Mouse (Mus musculus): ENCODE measurements around the gene Ppfia4. TPM values are rescaled to one million over a fixed set of nuclear protein-coding genes. Genes with fewer than 3 reads are reported as not detected.
A peak's percentile ranks its signal among the peaks of the same experiment; 100 is the strongest.

The Ppfia4 gene
- total RNA-seq, 1 experiment, result 14.1 TPM

GRCm38 (mm10) chr1:134347791-134348190 is 15.1 kb upstream of the Ppfia4 start:
- in situ Hi-C loops (cut with MboI; ENCODE audit: low sequenced_read_pairs in 2 of 2, unreplicated experiment in 2 of 2), result no loop called here
- no peak for TF ChIP-seq ZC3H11A (IDR thresholded peaks at IDR 0.05; ENCODE audit: borderline replicate concordance, low read depth, low read length)
- TF ChIP-seq MAFK (IDR thresholded peaks at IDR 0.05; ENCODE audit: insufficient read depth, low read depth, low read length), result no peak
- TF ChIP-seq HCFC1 (IDR thresholded peaks at IDR 0.05; ENCODE audit: borderline replicate concordance, insufficient read depth, low read length), result no peak
- no peak for TF ChIP-seq CHD2 (IDR thresholded peaks at IDR 0.05; ENCODE audit: low read depth, low read length)
- TF ChIP-seq ZNF384 (IDR thresholded peaks at IDR 0.05; ENCODE audit: low read depth, low read length), result no peak
- Histone ChIP-seq H3K36me3 (ENCODE audit: control insufficient read depth, insufficient read depth, low read length, poor library complexity, severe bottlenecking) (peaks cover 15% of the 10 kb centered on the region), H3K9ac (ENCODE audit: insufficient read depth, low read depth, low read length, poor library complexity, severe bottlenecking) (no peak overlapping the region), H3K4me1 (ENCODE audit: control insufficient read depth in 2 of 2, insufficient read depth in 2 of 2, low read length in 2 of 2, poor library complexity in 1 of 2) (peaks cover 0 to 5% of the 10 kb centered on the region in 2 experiments; a peak in 1 of 4 replicates), H3K4me3 (ENCODE audit: insufficient read depth in 1 of 2, low read depth in 1 of 2, low read length in 2 of 2, poor library complexity in 1 of 2, severe bottlenecking in 1 of 2) (no peak overlapping the region), H3K9me3 (ENCODE audit: control insufficient read depth, insufficient read depth, low read depth, low read length) (no peaks in the 10 kb centered on the region), H3K27ac (ENCODE audit: insufficient read depth, low read depth, low read length, poor library complexity, severe bottlenecking) (no peak overlapping the region)
- no peak for DNase-seq (ENCODE audit: low read depth, low spot score)

- peaks cover 0 to 5% of the 10 kb centered on the region in 2 experiments; a peak in 1 of 4 replicates for H3K4me1 ChIP-seq (ENCODE audit: control insufficient read depth in 2 of 2, insufficient read depth in 2 of 2, low read length in 2 of 2, poor library complexity in 1 of 2)
- H3K9me3 ChIP-seq (ENCODE audit: control insufficient read depth, insufficient read depth, low read depth, low read length), result no peaks in the 10 kb centered on the region
- TF ChIP-seq HCFC1 (IDR thresholded peaks at IDR 0.05; ENCODE audit: borderline replicate concordance, insufficient read depth, low read length), result no peak
- peak; percentile 64; the same call in 1 of the 2 replicates for TF ChIP-seq ZNF384 (IDR thresholded peaks at IDR 0.05; ENCODE audit: low read depth, low read length)
- peak overlapping the region in 1 of 2 experiments; percentile 49; a peak in 2 of 4 replicates for H3K4me3 ChIP-seq (ENCODE audit: insufficient read depth in 1 of 2, low read depth in 1 of 2, low read length in 2 of 2, poor library complexity in 1 of 2, severe bottlenecking in 1 of 2)
- no peak for DNase-seq (ENCODE audit: low read depth, low spot score)
- peaks cover 6% of the 10 kb centered on the region for H3K36me3 ChIP-seq (ENCODE audit: control insufficient read depth, insufficient read depth, low read length, poor library complexity, severe bottlenecking)
- peak overlapping the region; percentile 52; the same call in 1 of the 2 replicates for H3K27ac ChIP-seq (ENCODE audit: insufficient read depth, low read depth, low read length, poor library complexity, severe bottlenecking)
- peak overlapping the region; percentile 53; the same call in 1 of the 2 replicates for H3K9ac ChIP-seq (ENCODE audit: insufficient read depth, low read depth, low read length, poor library complexity, severe bottlenecking)
- in situ Hi-C loops (cut with MboI; ENCODE audit: low sequenced_read_pairs in 2 of 2, unreplicated experiment in 2 of 2), result no loop called here
Measured at GRCm38 (mm10) chr1:134345075-134345474, 12.3 kb upstream of the Ppfia4 start.

GRCm38 (mm10) chr1:134344005-134344950 is 11.6 kb upstream of the Ppfia4 start:
- peaks cover 4% of the 10 kb centered on the region for H3K36me3 ChIP-seq (ENCODE audit: control insufficient read depth, insufficient read depth, low read length, poor library complexity, severe bottlenecking)
- no peaks in the 10 kb centered on the region for H3K9me3 ChIP-seq (ENCODE audit: control insufficient read depth, insufficient read depth, low read depth, low read length)
- H3K27ac ChIP-seq (ENCODE audit: insufficient read depth, low read depth, low read length, poor library complexity, severe bottlenecking), result peak overlapping the region; percentile 52; the same call in 1 of the 2 replicates
- in situ Hi-C loops (cut with MboI; ENCODE audit: low sequenced_read_pairs in 2 of 2, unreplicated experiment in 2 of 2), result no loop called here
- peak; percentile 93 for DNase-seq (ENCODE audit: low read depth, low spot score)
- H3K9ac ChIP-seq (ENCODE audit: insufficient read depth, low read depth, low read length, poor library complexity, severe bottlenecking), result peak overlapping the region; percentile 62
- H3K4me1 ChIP-seq (ENCODE audit: control insufficient read depth in 2 of 2, insufficient read depth in 2 of 2, low read length in 2 of 2, poor library complexity in 1 of 2), result peaks cover 0 to 5% of the 10 kb centered on the region in 2 experiments; a peak in 1 of 4 replicates
- H3K4me3 ChIP-seq (ENCODE audit: insufficient read depth in 1 of 2, low read depth in 1 of 2, low read length in 2 of 2, poor library complexity in 1 of 2, severe bottlenecking in 1 of 2), result peak overlapping the region; percentile 70 to 76
- TF ChIP-seq ZNF384 (IDR thresholded peaks at IDR 0.05; ENCODE audit: low read depth, low read length), result no peak
- no peak for TF ChIP-seq CHD2 (IDR thresholded peaks at IDR 0.05; ENCODE audit: low read depth, low read length)
- no peak for TF ChIP-seq HCFC1 (IDR thresholded peaks at IDR 0.05; ENCODE audit: borderline replicate concordance, insufficient read depth, low read length)
- no peak for TF ChIP-seq MAFK (IDR thresholded peaks at IDR 0.05; ENCODE audit: insufficient read depth, low read depth, low read length)
- TF ChIP-seq ZC3H11A (IDR thresholded peaks at IDR 0.05; ENCODE audit: borderline replicate concordance, low read depth, low read length), result no peak

- Histone ChIP-seq H3K4me1 (ENCODE audit: control insufficient read depth in 2 of 2, insufficient read depth in 2 of 2, low read length in 2 of 2, poor library complexity in 1 of 2) (peaks cover 0 to 5% of the 10 kb centered on the region in 2 experiments; a peak in 1 of 4 replicates), H3K9ac (ENCODE audit: insufficient read depth, low read depth, low read length, poor library complexity, severe bottlenecking) (peak overlapping the region; percentile 62; the same call in 1 of the 2 replicates), H3K9me3 (ENCODE audit: control insufficient read depth, insufficient read depth, low read depth, low read length) (no peaks in the 10 kb centered on the region), H3K36me3 (ENCODE audit: control insufficient read depth, insufficient read depth, low read length, poor library complexity, severe bottlenecking) (peaks cover 4% of the 10 kb centered on the region), H3K27ac (ENCODE audit: insufficient read depth, low read depth, low read length, poor library complexity, severe bottlenecking) (no peak overlapping the region), H3K4me3 (ENCODE audit: insufficient read depth in 1 of 2, low read depth in 1 of 2, low read length in 2 of 2, poor library complexity in 1 of 2, severe bottlenecking in 1 of 2) (peak overlapping the region; percentile 70 to 76; a peak in 3 of 4 replicates)
- no peak for TF ChIP-seq ZNF384 (IDR thresholded peaks at IDR 0.05; ENCODE audit: low read depth, low read length)
- no peak for TF ChIP-seq HCFC1 (IDR thresholded peaks at IDR 0.05; ENCODE audit: borderline replicate concordance, insufficient read depth, low read length)
- no peak for TF ChIP-seq ZC3H11A (IDR thresholded peaks at IDR 0.05; ENCODE audit: borderline replicate concordance, low read depth, low read length)
- TF ChIP-seq MAFK (IDR thresholded peaks at IDR 0.05; ENCODE audit: insufficient read depth, low read depth, low read length), result no peak
- no peak for TF ChIP-seq CHD2 (IDR thresholded peaks at IDR 0.05; ENCODE audit: low read depth, low read length)
- DNase-seq (ENCODE audit: low read depth, low spot score), result no peak
- in situ Hi-C loops (cut with MboI; ENCODE audit: low sequenced_read_pairs in 2 of 2, unreplicated experiment in 2 of 2), result no loop called here
Measured at GRCm38 (mm10) chr1:134343567-134343966, 10.8 kb upstream of the Ppfia4 start.

Measured in ES-E14 (cell line).